Mouse (Mus musculus) hindbrain, embryonic 11.5 days (tissue): ENCODE measurements around the gene Spata25. TPM values are rescaled to one million over a fixed set of nuclear protein-coding genes. Genes with fewer than 3 reads are reported as not detected.
A peak's percentile ranks its signal among the peaks of the same experiment; 100 is the strongest.

Source experiments
- ATAC-seq: fragments of 200-750 bp; cut with Nextera tagmentation; 2 replicates; pipeline ENCODE4 v1.8.0; 2017; ENCODE audit warnings: mild to moderate bottlenecking, moderate TSS enrichment, moderate library complexity; ENCODE audit not compliant: low FRiP score
- DNase-seq: peaks from one replicate; pipeline ENCODE4 v3.0.0-alpha.2; 2015; ENCODE audit warnings: low spot score
- H3K27ac ChIP-seq: fragments of 300-500 bp; sonication (generic); 2 replicates; pipeline ENCODE4 v1.5.1; 2014; ENCODE audit warnings: mild to moderate bottlenecking, low read depth, low read length
- H3K27me3 ChIP-seq: fragments of 300-500 bp; sonication (generic); 2 replicates; pipeline ENCODE4 v1.6.1; 2014; ENCODE audit warnings: mild to moderate bottlenecking, low read length, moderate library complexity, mixed read lengths; ENCODE audit not compliant: control insufficient read depth, insufficient read depth
- H3K36me3 ChIP-seq: fragments of 300-500 bp; sonication (generic); 2 replicates; pipeline ENCODE4 v1.6.1; 2014; ENCODE audit warnings: mild to moderate bottlenecking, low read length, moderate library complexity, mixed read lengths; ENCODE audit not compliant: control insufficient read depth, insufficient read depth
- H3K4me1 ChIP-seq: fragments of 300-500 bp; sonication (generic); replicated peaks from 2 replicates; pipeline ENCODE4 v1.6.1; 2014; ENCODE audit warnings: low read length, mixed read lengths; ENCODE audit not compliant: control insufficient read depth, insufficient read depth
- H3K4me2 ChIP-seq: fragments of 300-500 bp; sonication (generic); replicated peaks from 2 replicates; pipeline ENCODE4 v1.6.1; 2014; ENCODE audit warnings: mild to moderate bottlenecking, low read depth, low read length
- H3K4me3 ChIP-seq: fragments of 300-500 bp; sonication (generic); 2 replicates; pipeline ENCODE4 v1.5.1; 2014; ENCODE audit warnings: low read depth, low read length
- H3K9ac ChIP-seq: fragments of 300-500 bp; sonication (generic); 2 replicates; pipeline ENCODE4 v1.6.1; 2014; ENCODE audit warnings: low read depth, low read length
- H3K9me3 ChIP-seq: fragments of 300-500 bp; sonication (generic); 2 replicates; pipeline ENCODE4 v1.6.1; 2016; ENCODE audit warnings: low read length; ENCODE audit not compliant: control insufficient read depth
- WGBS: fragments of 180-500 bp; shearing (Covaris S2); extraction: QIAGEN DNeasy Blood & Tissue Kit; methylation state at CpG from one replicate; pipeline ENCODE4 v1.1.7; 2014; 5-methylcytosine and 5-hydroxymethylcytosine counted together
- polyA plus RNA-seq: library from polyadenylated mRNA; unstranded; fragments of >200 nt; fragmentation: Nextera tagmentation; extraction: Ambion mirVana; gene quantifications from 2 replicates; pipeline ENCODE4 v1.2.1, GENCODE M21; 2014

Gene Spata25
- polyA plus RNA-seq, 1 experiment from 2014 or later = not detected

DNA sequence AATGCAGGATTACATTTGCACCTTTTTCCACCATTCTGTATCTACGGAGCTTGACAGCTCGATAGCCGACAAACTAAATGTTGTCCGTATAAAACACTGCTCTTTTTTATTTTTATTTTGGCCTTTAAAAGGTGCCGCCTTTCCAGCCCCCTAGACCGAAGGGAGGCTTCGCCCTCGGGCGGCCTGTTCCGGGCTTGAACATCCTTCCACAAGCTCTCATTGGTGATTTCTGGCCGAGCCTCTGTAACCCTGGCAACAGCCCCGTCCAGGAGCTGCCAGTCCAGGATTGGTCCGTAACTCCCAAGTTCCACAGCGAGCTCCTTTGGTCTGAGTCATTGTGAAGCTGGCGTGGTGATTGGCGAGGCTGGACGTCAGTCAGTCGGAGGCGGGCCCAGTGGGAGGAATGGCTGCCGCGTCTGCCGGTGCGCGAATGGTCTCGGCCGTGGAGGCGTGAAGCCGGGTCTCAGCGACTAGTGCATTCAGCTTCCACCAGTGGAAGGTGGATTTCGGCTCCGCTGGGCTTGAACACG is 5.6 kb downstream of the Spata25 start, which contains the start of gene Zswim1:
Gene Zswim1 (plus strand): TSS at position 51 of the 530 bp plus-strand sequence.
- 2% methylated on average over 32 of the region's 32 CpGs for WGBS
- Histone ChIP-seq H3K9ac (peak within 1 kb of the TSS; percentile 72), H3K4me1 (peaks cover 6% of the 10 kb centered on the region; the same call in 1 of the 2 replicates), H3K4me2 (peak within 1 kb of the TSS; percentile 48), H3K9me3 (no peaks in the 10 kb centered on the region), H3K36me3 (no peaks in the 10 kb centered on the region), H3K4me3 (peak within 1 kb of the TSS; percentile 71), H3K27me3 (no peaks in the 10 kb centered on the region), H3K27ac (peak within 1 kb of the TSS; percentile 75)
- peak; percentile 100 for DNase-seq
- ATAC-seq = peak; percentile 99

GRCm38 (mm10) chr2:164821060-164821459 is 7.3 kb downstream of the Spata25 start:
- Histone ChIP-seq H3K9ac (no peak overlapping the region), H3K27ac (no peak overlapping the region), H3K27me3 (no peaks in the 10 kb centered on the region), H3K36me3 (no peaks in the 10 kb centered on the region), H3K4me3 (no peak overlapping the region), H3K4me2 (no peak overlapping the region), H3K9me3 (no peaks in the 10 kb centered on the region), H3K4me1 (peaks cover 6% of the 10 kb centered on the region; the same call in 1 of the 2 replicates)
- ATAC-seq (no peak), DNase-seq (no peak)
- WGBS = 91% methylated on average over 6 of the region's 6 CpGs

DNA sequence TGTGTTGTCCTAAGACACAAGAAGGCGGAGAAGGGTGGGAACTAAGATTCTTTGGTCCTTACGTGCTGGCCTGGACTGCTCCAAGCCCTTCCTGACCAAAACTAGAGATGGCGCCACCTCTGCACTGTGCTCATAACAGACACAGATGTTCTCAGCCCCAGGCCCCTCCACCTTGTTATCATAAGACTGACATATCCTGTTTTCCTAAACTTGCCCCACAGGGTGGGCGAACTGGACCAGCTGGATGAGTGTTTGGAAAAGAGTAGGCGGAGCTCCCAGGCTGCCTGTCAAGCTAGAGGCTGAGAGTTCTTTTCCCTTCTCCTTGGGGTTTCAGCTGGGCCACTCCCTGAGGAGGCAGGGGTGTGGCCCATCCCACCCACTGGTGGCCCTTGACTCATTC is 10.6 kb downstream of the Spata25 start:
- no peaks in the 10 kb centered on the region for H3K27me3 ChIP-seq
- no peak overlapping the region for H3K27ac ChIP-seq
- H3K9me3 ChIP-seq = no peaks in the 10 kb centered on the region
- ATAC-seq = no peak
- DNase-seq = peak; percentile 18
- no peaks in the 10 kb centered on the region for H3K36me3 ChIP-seq
- no peak overlapping the region for H3K4me2 ChIP-seq
- no peak overlapping the region for H3K9ac ChIP-seq
- H3K4me1 ChIP-seq = peaks cover 3% of the 10 kb centered on the region; the same call in 1 of the 2 replicates
- no peak overlapping the region for H3K4me3 ChIP-seq
- 63% methylated on average over 5 of the region's 5 CpGs for WGBS

DNA sequence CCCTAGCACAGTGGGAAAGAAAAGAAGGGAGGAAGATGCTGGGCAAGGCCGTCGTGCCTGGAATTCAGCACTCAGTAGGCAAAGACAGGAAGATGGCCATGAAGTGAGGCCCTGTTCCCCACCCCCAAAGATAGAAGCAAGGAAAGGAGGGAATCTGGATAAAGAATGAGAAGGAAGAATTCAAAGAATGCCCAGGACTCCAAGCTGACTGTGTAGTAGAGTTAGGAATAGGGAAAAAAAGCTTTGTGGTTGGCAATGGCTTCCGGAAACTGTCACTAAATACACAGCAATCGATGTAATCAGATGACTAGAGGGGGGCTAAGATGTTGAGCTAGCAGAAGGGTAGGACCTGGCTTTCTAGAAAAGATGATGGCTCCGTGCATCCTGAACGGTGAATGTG is 11.1 kb downstream of the Spata25 start:
- H3K9me3 ChIP-seq = no peaks in the 10 kb centered on the region
- no peak overlapping the region for H3K27ac ChIP-seq
- H3K27me3 ChIP-seq = no peaks in the 10 kb centered on the region
- H3K9ac ChIP-seq = no peak overlapping the region
- DNase-seq (no peak), ATAC-seq (no peak)
- 89% methylated on average over 6 of the region's 6 CpGs for WGBS
- peaks cover under 1% of the 10 kb centered on the region; the same call in 1 of the 2 replicates for H3K4me1 ChIP-seq
- H3K4me2 ChIP-seq = no peak overlapping the region
- no peak overlapping the region for H3K4me3 ChIP-seq
- H3K36me3 ChIP-seq = no peaks in the 10 kb centered on the region

DNA sequence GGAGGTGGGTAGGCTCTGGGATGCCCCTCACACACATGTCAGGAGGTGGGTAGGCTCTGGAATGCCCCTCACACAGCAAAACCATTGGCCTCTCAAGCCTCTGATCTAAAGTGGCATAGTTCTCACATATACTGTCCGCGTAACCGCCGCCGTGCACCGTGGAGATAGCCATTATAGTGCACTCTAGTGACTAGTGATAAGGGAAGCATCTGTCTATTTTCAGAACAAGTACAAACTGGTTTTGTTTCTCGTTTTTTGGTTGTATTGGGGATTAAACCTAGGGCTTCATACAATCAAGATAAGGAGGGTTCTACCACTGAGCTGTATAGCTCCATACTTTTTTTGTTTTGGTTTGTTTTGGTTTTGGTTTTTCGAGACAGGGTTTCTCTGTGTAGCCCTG is 12.5 kb downstream of the Spata25 start:
- no peak for ATAC-seq
- no peak for DNase-seq
- Histone ChIP-seq H3K9me3 (no peaks in the 10 kb centered on the region), H3K4me3 (no peak overlapping the region), H3K27me3 (no peaks in the 10 kb centered on the region), H3K27ac (no peak overlapping the region), H3K36me3 (no peaks in the 10 kb centered on the region), H3K4me1 (no peaks in the 10 kb centered on the region), H3K4me2 (no peak overlapping the region), H3K9ac (no peak overlapping the region)
- WGBS = 92% methylated on average over 8 of the region's 8 CpGs

DNA sequence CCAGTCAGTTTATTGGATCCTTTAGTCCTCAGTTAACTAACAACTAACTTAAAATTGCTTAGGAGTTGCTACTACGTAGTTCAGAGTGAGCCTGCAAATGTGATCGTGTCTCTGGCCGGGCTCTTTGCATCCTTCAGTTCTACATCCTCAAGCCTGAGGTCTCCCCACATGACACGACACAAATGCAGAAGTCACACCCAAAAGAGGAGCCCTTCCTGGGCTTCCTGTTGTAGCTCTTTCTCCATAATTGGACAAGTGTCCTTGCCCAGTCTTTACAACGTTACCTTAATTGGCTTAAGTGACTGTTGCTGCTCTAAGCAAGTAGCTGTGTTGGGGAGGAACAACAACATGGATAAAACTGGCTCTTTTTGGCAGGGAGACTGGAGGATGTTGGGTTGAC is 13.0 kb downstream of the Spata25 start:
- Histone ChIP-seq H3K4me2 (no peak overlapping the region), H3K4me3 (no peak overlapping the region), H3K36me3 (no peaks in the 10 kb centered on the region), H3K9me3 (no peaks in the 10 kb centered on the region), H3K27me3 (no peaks in the 10 kb centered on the region), H3K4me1 (no peaks in the 10 kb centered on the region), H3K27ac (no peak overlapping the region), H3K9ac (no peak overlapping the region)
- DNase-seq = no peak
- 89% methylated on average over 5 of the region's 5 CpGs for WGBS
- no peak for ATAC-seq

DNA sequence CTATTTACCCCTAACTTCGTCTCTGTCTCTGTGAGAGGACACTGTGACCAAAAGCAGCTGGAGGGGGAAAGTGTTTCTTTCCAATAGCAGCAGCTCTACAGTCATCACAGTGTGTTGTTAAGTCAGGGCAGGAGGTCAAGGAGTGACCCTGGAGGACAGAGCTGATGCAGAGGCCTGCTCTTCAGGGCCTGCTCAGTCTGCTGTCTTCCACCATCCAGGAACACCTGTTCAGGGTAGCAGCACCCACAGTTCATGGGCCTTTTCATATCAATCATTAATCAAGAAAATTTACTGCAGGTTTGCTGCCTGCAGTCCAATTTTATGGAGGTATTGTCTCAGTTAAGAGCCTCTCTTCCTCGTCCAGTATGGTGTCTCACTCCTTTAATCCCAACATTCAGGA is 14.8 kb downstream of the Spata25 start:
- H3K4me3 ChIP-seq = no peak overlapping the region
- peaks cover 3% of the 10 kb centered on the region; the same call in 1 of the 2 replicates for H3K36me3 ChIP-seq
- WGBS = 63% methylated on average over 2 of the region's 2 CpGs

GRCm38 (mm10) chr2:164806614-164807013 is 21.7 kb downstream of the Spata25 start:
- H3K9ac ChIP-seq = no peak overlapping the region
- no peak overlapping the region for H3K27ac ChIP-seq
- DNase-seq (no peak), ATAC-seq (no peak)
- no peak overlapping the region for H3K4me2 ChIP-seq
- no peaks in the 10 kb centered on the region for H3K9me3 ChIP-seq
- peaks cover 3% of the 10 kb centered on the region; the same call in 1 of the 2 replicates for H3K36me3 ChIP-seq
- no peaks in the 10 kb centered on the region for H3K27me3 ChIP-seq
- H3K4me3 ChIP-seq = no peak overlapping the region
- H3K4me1 ChIP-seq = peaks cover 4% of the 10 kb centered on the region
- 84% methylated on average over 7 of the region's 7 CpGs for WGBS

More for the DNA sequence above, 14.8 kb downstream of the Spata25 start:
- Histone ChIP-seq H3K27me3 (no peaks in the 10 kb centered on the region), H3K4me2 (no peak overlapping the region), H3K27ac (no peak overlapping the region), H3K9ac (no peak overlapping the region), H3K4me1 (no peaks in the 10 kb centered on the region), H3K9me3 (no peaks in the 10 kb centered on the region)
- DNase-seq (no peak), ATAC-seq (no peak)

DNA sequence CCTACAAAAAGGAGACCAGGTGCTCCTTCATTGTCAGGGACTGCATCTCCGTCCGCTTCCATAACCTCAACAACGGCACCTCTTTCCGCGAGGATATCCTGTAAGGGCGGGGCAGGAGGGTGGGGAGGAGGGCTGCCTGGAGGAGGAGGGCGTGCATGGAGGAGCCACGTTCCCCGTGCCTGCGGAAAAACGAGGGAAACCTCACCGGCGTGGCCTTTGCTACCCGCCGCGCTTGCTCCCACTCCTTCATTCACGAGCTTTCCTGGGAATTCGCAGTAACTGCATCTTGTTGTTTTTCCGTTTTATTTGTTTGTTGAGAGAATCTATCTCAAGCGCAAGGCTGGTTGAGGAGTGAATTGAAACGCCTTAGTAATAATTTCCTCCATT is 23.0 kb downstream of the Spata25 start:
- Histone ChIP-seq H3K9me3 (no peaks in the 10 kb centered on the region), H3K36me3 (peaks cover 3% of the 10 kb centered on the region; the same call in 1 of the 2 replicates), H3K9ac (peak overlapping the region; percentile 75), H3K27me3 (no peaks in the 10 kb centered on the region), H3K4me1 (peaks cover 4% of the 10 kb centered on the region), H3K4me2 (peak overlapping the region; percentile 77), H3K27ac (peak overlapping the region; percentile 77), H3K4me3 (peak overlapping the region; percentile 83)
- ATAC-seq (peak; percentile 72), DNase-seq (no peak)
- 2% methylated on average over 21 of the region's 21 CpGs for WGBS
